Comparison of ENCODE assay signal across 12 mouse cellular contexts in genomic region chr6:32203389-32203788, GRCm38 (mm10).
A peak's percentile ranks its signal among the peaks of the same experiment; 100 is the strongest.
DNase-seq lines count a peak whose midpoint lies in the region; ATAC-seq lines count a peak whose summit lies in the region.
"Had no signal": no experiment of that assay in that cellular context is flagged by ENCODE, and none has a peak within 500 bp of the region (broad histone marks: within the 10 kb centered on the region; RNA-seq: fewer than 3 reads in every experiment).

No protein-coding gene starts in this region.

- peak; percentile 28 for DNase-seq in adrenal gland, postnatal 10 days
- no peak for DNase-seq in adrenal gland, adult 18-20 months (ENCODE audit: low spot score in 2 of 2)
- peak; percentile 14 for DNase-seq in kidney, adult 18-20 months
- DNase-seq in kidney, postnatal 25 days = no peak
- DNase-seq in heart, adult 8-10 months (ENCODE audit: low spot score) = peak; percentile 34
- DNase-seq in kidney, postnatal 4 days = peak; percentile 36 to 48
- no peak for DNase-seq in spleen, postnatal 36 days (ENCODE audit: low spot score in 2 of 2)
- DNase-seq: adrenal gland, adult 2 months; cerebellum, postnatal 36 days; lung, embryonic 14.5 days had no signal

- ATAC-seq in activated CD4-positive, CD25-positive, alpha-beta regulatory T cell, adult 4 months = no peak
- ATAC-seq: Patski had no signal

Comparison
In these comparisons a context has a peak if more than half of its experiments do, and no peak if none do; other contexts are left out.
1. DNase-seq: peak in adrenal gland, postnatal 10 days (single experiment), kidney, adult 18-20 months (single experiment), heart, adult 8-10 months (single experiment) and kidney, postnatal 4 days (2 of 2); none in adrenal gland, adult 18-20 months (0 of 2), kidney, postnatal 25 days (0 of 2) and spleen, postnatal 36 days (0 of 2).